Mouse (Mus musculus): ENCODE results near the gene Gbp7.

Gene Gbp7

DNA sequence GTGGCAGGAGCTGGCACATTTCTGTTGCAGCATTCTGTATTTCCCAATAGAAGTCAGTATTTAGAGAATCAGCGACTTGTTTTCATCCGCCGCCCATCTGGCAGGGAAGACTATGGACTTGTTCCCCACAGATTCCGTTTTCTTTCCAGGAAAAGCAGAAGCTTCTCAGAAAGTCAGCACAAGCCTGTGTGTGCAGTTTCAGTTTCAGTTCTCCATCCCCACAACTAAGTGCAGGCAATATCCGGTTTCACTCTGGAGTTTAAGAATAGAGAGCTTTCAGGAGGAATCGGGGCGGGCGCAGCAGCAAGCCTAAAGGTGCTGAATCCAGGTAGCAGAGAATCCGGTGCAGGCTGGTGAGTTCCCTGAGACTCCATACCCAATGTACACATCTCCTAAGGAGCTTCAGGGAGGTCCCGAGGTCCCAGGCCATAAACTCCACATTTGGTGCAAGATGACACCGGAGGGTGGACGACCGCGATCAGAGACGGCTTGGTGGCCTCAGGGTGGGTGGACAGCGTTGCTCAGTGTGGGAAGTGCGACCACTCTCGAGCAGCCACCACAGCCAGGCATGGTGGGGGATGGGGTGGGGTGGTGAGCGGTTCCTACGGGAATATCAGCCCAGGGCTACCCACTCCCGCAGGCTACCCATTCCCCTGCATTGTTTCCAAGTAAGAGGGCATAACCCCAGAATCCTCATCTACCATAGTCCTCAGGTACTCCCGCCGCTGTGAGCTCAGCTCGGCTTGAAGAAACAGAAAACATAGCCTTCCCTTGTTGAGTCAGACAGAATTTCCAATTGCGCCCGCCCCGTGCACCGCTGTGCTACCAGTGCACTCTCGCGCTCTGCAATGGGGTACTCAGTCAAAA, at the start of gene Gbp7:
Gene Gbp7, plus strand, starts transcription at position 256 of the 867 bp plus-strand sequence.
- CTCF ChIA-PET = interaction anchor here (0.5 to 0.7 kb wide), 2 partner anchors 11 to 90 kb away, joined by 5 to 13 read pairs; no protein-coding TSS in a partner anchor

DNA sequence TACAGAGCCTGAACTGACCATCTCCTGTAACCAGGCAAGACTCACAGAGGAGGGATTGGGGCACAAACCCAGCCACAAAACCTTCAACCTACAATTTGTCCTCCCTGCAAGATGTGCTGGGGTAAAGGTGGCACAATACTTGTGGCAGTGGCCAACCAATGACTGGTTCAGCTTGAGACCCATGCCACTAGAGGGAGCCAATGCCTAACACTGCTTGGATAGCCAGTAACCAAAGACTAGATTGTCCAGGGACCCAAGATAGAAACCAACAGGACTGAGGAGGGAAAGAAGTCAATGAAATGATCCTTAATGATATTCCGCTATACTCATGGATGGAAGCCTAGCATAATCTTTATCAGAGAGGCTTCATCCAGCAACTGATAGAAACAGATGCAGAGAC, 39.7 kb upstream of the Gbp7 start:
- CTCF ChIA-PET = interaction anchor here (0.5 to 1.4 kb wide), 3 partner anchors 59 to 155 kb away, joined by 3 to 7 read pairs (median 3); no protein-coding TSS in a partner anchor

DNA sequence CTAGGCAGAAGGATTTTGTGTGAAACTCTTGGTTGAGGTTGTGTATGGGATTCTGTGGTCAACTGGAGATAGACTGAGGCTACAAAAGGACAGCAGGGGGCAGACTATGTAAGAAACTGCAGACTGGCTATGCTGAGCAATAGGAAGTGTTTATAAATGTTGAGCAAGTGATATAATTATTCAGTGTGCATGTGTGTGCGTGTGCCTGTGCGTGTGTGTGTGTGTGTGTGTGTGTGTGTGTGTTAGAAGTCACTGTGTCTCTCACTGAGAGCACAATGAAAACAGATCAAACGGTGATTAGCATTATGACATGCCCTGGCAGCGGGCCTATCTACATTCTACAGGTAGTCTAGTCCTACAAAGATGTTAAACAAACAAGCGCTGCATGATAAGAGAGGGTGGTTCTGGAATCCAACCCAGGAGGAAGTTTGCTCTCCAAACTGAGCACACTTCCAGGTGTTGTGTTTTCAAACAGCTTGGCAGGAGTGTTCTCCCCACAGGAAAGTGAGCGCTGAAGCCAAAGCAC, 36.5 kb upstream of the Gbp7 start, which contains the start of gene Gbp5:
Gene Gbp5, plus strand, starts transcription at position 443 of the 526 bp plus-strand sequence.
- CTCF ChIA-PET = interaction anchor here (0.6 to 0.7 kb wide), 4 partner anchors 151 to 1633 kb away, joined by 4 to 10 read pairs (median 6); no protein-coding TSS in a partner anchor

DNA sequence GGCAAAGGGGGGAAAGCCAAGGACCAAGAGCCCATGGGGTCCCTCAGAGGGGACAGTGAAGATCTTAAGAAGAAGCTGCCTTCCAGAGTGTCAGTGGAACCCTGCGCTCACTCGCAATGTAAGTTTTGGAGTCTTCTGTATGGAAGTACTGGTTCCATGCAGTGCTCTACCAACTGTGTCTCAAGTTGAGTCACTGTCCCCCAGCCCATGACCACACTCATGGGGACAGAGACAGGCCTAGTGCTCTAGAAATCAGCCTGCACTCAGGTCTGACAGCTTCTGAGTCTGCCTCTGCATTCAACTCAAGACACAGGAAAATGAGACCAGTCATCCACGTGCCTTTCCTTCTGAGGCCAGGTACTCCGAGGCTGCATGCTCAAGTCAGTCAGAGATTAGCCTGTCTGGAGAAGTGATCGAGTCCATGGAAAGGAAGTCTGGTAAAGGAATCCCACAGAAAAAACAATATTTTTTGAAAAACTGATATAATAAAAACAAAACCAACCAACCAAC, 34.9 kb upstream of the Gbp7 start:
- CTCF ChIA-PET = interaction anchor here (0.6 to 1.2 kb wide), 6 partner anchors 64 to 184 kb away, joined by 3 to 5 read pairs (median 4); partner anchors contain the start of gene Gbp2

DNA sequence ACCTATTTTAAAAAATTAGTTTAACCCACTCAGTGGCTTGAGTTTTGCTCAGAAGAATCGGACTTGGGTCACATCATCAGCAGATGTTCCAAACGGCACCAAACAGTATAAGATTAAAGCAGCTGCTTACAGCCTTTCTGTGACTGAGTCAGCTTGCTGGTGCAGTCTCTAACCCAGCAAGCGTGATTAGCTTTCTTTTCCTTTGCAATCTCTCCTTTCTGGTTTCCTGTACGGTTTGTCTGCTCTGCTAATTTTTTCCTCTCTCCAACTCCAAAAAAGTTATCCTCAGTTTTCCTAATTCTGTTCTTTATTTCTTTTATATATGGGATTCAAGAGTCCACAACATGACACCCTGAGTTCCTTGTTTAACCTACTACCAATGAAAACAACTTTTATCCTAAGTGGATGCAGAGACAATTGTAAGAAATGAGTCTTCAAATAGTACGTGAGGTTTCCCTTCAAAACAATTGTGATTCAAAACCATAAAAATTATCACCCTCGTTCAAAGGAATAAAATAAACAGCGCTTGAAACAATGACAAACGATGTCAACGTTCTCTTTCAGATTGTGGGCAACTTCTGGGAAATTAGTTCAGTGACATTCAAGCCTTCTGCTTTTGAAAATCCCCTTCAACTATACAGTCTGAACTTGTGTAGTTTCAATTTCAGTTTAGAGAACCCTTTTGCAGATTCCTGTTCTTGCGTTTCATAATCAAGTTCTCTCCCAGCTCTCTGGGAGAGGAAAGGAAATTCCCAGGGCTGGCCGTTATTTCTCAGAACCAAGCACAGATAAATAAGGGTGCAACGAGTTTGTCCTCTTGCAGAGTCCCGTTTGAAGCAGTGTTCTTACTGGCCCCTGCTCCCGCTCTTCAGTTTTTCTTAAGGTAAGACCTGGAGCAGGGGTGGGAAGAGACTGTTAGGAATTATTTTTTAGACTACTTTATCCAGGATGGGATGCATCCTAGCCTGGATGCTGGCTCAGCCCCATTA, 33.7 kb upstream of the Gbp7 start:
- CTCF ChIA-PET = interaction anchor here (0.6 to 1.2 kb wide), 4 partner anchors 12 to 100 kb away, joined by 3 to 12 read pairs (median 4); no protein-coding TSS in a partner anchor

DNA sequence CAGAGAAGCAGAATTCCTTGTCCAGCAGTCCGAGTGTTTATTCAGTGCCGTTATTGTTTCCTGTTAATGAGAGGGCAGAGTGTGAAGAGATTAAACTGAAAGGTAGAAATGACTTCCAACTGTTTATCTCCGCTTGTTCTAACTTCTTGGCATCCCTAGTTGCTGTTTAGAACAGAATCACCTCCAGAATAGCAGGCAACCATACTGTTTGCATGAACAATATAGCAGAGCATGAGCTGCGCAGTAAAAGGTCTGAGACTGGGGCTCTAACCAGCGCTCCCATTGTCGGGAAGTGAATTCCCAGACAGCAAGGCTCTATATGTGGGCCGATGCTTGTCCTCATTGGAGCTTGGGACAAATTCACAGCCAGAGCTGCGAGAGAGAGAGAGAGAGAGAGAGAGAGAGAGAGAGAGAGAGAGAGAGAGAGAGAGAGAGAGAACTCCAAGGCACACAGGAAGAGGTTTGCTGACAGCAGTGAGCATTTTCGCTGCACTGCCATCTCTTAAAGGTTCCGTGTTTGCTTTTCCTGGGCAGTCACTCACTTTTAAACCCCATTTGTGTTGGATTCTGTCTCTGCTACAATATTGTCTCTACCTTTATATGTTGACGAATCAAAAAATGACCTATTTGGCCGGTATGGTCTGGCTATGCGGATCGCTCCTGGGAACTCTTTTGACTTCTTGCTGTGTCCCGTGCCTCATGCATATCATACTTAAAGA, 32.9 kb upstream of the Gbp7 start:
- CTCF ChIA-PET = no interaction called here

DNA sequence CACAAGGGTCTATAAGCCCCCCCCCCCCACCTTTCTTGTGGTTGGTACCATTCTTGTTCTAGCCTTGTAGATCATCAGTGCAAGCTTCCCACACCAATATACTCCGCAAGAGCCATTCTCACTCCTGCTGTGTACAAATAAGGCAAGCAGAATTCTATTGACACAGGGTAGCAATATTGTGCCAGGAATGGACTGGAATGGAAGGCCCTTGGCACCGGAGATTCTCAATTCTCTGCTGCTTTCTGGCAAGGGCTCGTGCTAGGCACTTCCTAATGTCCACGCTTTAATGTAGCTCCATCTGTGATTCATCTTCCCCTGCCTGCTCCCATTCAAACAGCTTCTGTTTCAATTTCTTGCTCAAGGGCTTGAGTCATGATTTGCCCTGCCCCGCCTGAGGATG, 31.2 kb upstream of the Gbp7 start:
- CTCF ChIA-PET = interaction anchor here (0.7 kb wide), 2 partner anchors 29 to 52 kb away, joined by 10 to 13 read pairs; no protein-coding TSS in a partner anchor

DNA sequence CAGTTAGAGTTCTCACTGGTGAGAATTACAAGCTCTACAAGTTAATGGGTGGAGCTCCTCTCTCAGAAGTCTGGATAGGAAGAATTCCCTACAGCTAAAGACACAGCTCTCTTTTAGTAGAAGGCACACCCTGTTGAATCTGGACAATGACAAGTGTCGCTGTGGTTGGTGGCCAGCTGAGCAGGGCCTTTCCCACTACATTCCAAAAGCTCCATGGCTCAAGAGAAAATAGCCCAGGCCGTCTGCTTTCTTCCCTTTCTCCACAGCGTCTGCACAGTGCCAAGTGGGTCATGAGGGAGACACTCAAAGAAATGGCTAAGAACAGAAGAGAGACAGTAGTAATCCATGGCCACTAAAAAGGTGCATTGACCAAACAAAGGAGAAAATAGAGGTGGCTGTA, 2.0 kb upstream of the Gbp7 start:
- CTCF ChIA-PET = interaction anchor here (0.5 kb wide), 1 partner anchor 29 kb away, joined by 13 read pairs; no protein-coding TSS in a partner anchor

DNA sequence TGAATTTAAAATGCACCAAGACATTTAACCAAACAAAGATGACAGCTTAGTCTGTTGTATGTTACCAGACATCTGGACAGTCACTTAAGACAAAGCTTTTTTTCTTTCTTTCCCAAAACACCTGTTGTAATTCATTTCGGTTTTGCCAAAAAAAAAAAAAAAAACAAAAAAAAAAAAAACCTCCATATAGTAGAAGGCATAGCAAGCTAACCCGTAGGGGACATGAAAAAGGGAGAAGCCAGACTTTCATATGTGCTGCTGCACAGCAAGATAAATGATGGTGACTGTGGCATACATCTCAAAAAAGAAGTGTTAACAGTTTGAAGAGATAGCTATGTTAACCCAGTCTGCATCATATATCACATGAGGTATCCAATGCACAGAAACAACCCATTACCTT, 545 bp upstream of the Gbp7 start:
- CTCF ChIA-PET = interaction anchor here (0.7 kb wide), 1 partner anchor 91 kb away, joined by 13 read pairs; no protein-coding TSS in a partner anchor

DNA sequence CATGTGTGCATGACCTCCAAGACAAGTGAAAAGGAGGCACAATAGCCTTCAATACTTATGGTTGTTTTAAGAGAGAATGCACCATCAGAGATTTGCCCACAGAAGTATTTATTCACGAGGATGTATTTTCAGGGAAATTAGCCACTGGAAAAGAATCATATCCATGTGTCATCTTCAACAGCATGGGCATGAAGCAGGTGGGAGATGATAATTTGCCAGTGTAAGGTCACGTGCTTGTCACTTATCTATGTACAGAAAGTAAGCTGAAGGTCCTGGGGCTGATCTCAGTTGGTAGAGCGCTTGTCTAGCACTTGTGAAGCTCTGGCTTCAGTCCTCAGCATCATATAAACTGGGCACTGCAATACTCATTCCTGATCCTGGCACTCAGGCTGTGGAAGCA, 1.5 kb downstream of the Gbp7 start:
- CTCF ChIA-PET = no interaction called here

DNA sequence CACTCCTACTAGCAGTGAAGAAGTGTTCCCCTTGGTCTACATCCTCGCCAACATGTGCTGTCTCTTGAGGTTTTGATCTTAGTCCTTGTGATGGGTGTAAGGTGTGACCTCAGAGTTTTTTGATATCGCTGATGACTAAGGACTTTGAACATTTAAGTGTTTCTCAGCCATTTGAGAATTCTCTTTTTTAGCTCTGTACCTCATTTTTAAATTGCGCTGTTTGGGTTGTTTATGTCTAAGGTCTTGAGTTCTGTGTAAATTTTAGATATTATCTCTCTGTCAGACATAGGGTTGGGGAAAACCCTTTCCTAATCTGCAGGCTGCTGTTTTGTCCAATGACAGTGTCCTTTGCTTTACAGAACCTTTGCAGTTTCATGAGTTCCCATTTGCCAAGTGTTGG, 3.0 kb downstream of the Gbp7 start:
- CTCF ChIA-PET = interaction anchor here (0.6 kb wide), 1 partner anchor 891 kb away, joined by 3 read pairs; no protein-coding TSS in a partner anchor

DNA sequence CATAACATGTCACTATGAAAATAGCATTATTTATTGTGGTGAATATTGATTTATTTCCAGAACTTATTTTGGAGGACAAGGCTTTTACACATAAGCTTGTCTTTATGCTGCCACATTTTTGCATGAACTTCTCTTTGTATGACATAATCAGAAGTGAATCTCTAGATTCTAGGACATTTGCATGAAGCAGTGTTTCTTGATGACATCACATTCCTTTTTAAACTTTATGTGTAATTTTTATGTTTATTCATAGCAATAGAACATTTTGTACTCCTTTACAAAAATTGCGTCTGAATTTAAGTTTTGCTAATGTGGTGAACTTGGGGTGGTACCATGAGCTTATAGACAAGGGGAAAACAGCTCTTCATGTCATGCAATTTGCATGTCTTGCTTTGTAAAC, 5.5 kb downstream of the Gbp7 start:
- CTCF ChIA-PET = no interaction called here

DNA sequence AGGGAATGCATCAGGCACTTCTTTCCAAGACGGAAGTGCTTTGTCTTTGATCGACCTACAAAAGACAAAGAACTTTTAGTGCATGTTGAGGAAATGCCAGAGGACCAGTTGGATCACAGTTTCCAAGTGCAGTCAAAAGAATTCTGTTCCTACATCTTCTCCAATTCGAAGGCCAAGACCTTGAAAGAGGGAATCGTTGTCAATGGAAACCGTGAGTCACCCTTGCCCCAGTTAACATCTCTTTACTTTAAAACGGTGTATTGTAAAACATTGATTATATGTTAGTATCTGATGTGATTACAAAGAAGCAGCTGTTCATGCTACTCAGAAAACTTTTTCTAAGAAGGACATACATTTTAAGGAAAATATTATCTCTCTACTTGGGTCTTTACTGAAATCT, 11.2 kb downstream of the Gbp7 start:
- CTCF ChIA-PET = no interaction called here

DNA sequence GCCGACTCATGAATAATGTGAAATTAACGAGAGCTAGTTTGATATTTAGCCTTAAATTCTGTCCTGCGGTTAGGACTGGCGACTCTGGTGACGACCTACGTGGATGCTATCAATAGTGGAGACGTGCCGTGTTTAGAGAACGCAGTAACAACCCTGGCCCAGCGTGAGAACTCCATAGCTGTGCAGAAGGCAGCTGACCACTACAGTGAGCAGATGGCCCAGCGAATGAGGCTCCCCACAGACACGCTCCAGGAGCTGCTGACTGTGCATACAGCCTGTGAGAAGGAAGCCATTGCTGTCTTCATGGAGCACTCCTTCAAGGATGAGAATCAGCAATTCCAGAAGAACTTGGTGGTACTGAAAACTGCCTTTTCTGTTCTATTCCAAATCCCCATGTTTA, 12.6 kb downstream of the Gbp7 start:
- CTCF ChIA-PET = interaction anchor here (0.6 kb wide), 2 partner anchors 51 to 141 kb away, joined by 3 to 11 read pairs; no protein-coding TSS in a partner anchor

DNA sequence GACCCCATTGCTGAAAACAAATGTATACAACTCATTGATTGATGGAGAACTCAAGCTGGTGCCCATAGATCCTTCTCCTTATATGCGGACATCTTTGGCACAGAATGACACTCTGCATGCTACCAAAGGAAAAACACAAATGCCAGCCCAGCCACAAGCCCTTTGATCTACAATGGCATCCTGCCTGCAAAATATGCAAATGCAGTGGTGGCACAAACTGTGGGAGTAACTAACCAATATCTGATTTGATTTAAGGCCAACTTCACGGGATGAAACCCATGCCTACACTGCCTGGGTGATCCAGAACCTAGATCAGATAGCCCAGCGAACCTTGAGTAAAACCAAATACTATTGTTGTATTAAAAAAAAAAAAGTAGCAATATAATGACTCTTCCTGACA, 16.5 kb downstream of the Gbp7 start:
- CTCF ChIA-PET = no interaction called here

DNA sequence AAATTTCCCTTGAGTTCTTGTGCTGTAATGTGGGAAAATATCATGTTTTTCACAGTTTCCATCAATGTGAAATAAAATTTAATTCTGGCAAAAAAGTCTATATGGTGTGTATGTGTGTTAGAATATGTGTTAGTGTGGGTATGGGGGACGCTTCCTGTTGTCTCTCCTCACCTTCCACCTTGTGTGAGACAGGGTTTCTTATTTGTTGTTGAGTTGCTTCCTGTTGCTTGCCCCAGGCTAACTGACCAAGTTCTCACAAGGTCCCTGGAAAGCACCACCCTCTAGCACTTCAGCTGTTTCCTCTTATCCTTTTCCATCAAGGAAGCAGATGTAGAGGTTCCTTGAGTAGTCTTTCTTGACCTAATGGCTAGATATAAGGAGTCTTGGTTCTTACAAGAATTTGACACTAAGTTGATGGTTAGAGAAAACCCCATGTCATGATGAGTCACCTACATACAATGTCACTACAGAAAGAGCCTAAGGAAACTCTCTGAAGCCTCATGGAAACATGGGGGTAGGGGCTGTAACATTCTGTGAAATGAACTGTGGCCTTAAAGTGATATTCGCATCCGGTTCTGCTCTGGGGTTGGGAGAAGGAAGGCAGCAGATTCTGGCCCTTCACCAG, 20.0 kb downstream of the Gbp7 start:
- CTCF ChIA-PET = interaction anchor here (0.5 kb wide), 1 partner anchor 60 kb away, joined by 3 read pairs; no protein-coding TSS in a partner anchor

DNA sequence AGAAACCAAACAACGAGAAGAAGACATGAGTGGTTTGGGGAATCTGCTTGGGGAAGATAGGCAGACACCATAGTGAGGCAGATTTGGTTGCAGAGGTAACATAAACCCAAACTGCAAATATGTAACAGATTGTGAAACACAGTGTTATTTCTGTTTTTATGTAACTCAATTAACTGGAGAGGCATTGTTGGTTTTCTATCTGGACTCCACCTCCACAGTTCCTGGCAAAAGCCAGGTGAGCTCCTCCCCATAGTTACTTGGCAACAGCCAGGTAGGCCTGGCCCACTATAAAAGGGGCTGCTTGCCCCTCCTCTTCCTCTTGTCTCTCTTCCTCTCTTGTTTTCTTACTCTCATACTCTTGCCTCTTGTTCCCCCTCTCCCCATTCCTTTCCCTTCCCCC, 24.5 kb downstream of the Gbp7 start:
- CTCF ChIA-PET = interaction anchor here (0.7 kb wide), 1 partner anchor 16 kb away, joined by 6 read pairs; no protein-coding TSS in a partner anchor

DNA sequence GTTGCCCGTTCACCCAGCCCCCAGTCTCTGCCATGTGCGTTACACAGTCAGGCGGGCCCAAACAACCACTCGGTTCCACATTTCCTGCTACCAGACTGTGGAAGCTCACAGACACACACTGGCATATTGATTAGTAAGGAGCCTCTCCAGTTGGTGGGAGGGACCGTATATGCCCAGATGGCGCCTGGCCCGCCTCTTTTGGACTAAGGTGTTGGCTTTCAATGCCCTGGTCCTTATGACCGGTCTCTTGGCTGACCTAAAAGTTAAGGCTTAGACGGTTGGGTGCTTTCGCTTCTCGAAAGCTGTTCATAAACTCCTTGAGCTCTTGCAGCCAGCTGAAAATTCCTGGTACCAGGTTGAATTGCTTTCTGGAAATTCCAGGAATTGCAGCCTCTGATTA, 25.5 kb downstream of the Gbp7 start:
- CTCF ChIA-PET = no interaction called here

DNA sequence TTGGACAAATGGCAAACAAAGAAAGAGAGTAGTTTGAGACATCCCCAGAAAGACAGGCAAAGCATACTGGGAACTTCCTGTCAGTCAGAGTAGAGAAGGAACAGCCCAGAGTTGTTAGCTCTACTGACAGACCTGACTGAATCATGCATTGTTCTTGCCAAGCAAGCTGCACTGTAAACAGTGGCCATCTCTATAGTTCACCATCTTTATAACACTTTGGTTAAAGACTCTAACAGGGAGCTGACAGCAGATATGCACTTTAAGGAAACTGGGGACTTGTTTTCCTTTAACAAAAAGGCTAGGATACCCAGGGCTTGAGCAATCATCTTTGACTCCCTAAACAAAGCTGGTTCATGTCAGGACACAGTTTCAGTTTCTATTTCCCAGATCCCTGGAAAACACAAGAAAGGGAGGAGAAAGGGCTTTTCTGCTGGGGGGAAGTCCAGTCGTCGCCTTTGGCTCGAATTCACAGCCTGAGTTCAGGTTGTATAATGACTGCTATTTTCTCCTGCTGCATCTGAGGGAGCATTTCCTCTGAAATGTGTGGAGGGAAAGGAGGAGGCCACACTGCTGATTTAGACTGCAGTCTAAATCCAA, 29.6 kb downstream of the Gbp7 start, which contains the start of gene Gbp3:
Gene Gbp3, plus strand, starts transcription at position 395 of the 597 bp plus-strand sequence.
- CTCF ChIA-PET = interaction anchor here (0.9 to 1.0 kb wide), 2 partner anchors 31 to 62 kb away, joined by 3 read pairs; no protein-coding TSS in a partner anchor

Data from spleen, embryonic (tissue).